In the genomic region with DNA sequence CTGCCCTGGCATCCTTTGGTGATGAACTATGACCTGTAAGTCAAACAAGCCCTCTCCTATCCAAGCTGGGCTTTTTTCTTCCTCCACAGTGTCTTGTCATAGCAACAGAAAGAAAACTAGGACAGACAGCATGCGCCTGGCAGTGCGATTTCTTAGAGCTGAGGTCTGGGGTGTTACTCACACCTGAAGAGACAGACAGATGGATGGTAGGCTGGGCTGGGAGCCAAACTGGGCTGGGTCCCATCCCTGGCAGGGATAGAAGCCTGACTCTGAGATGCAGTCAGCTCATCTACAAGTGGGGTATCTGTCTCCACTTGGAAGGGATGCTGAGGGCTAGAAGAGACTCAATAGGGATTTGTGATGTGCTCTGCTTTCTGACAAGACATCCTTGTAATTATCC, we compare ENCODE assay signal across 12 mouse cellular contexts. TPM values are rescaled to one million over a fixed set of nuclear protein-coding genes. Genes with fewer than 3 reads are reported as not detected.
DNase-seq lines count a peak whose midpoint lies in the region; ATAC-seq and TF ChIP-seq lines count a peak whose summit lies in the region.
"Had no signal": no experiment of that assay in that cellular context is flagged by ENCODE, and none has a peak within 500 bp of the region (broad histone marks: within the 10 kb centered on the region; RNA-seq: fewer than 3 reads in every experiment).

No protein-coding gene starts in this region.

- no peak overlapping the region for H3K4me3 ChIP-seq in forebrain, embryonic 14.5 days (ENCODE audit: low read depth, low read length)
- H3K4me3 ChIP-seq in forebrain, embryonic 12.5 days (replicated peaks) = no peak overlapping the region
- no peak overlapping the region for H3K4me3 ChIP-seq in cortical plate, adult 2 months (ENCODE audit: insufficient read depth, low read length)

- ATAC-seq in forebrain, embryonic 14.5 days = peak; percentile 48; the same call in 1 of the 2 replicates
- no peak for ATAC-seq in forebrain, embryonic 12.5 days (ENCODE audit: low FRiP score)
- no peak for ATAC-seq in erythroblast, adult 5-6 weeks (replicated peaks; ENCODE audit: low FRiP score, poor library complexity, severe bottlenecking)
- ATAC-seq: activated CD4-positive, CD25-positive, alpha-beta regulatory T cell, adult 4 months had no signal

- H3K36me3 ChIP-seq in forebrain, embryonic 14.5 days (ENCODE audit: control insufficient read depth, insufficient read depth, low read length) = no peaks in the 10 kb centered on the region
- no peaks in the 10 kb centered on the region for H3K36me3 ChIP-seq in forebrain, embryonic 12.5 days (replicated peaks)

- no peak overlapping the region for H3K27ac ChIP-seq in forebrain, embryonic 14.5 days (ENCODE audit: low read depth, low read length)
- H3K27ac ChIP-seq in forebrain, embryonic 12.5 days = no peak overlapping the region
- H3K27ac ChIP-seq in cortical plate, adult 2 months (ENCODE audit: insufficient read depth, low read length) = no peak overlapping the region

- WGBS in forebrain, embryonic 14.5 days = 84% methylated on average over 2 of the region's 2 CpGs
- WGBS in forebrain, embryonic 12.5 days = 90% methylated on average over 2 of the region's 2 CpGs

- H3K9me3 ChIP-seq in forebrain, embryonic 14.5 days (replicated peaks; ENCODE audit: control insufficient read depth, low read length) = no peaks in the 10 kb centered on the region
- no peaks in the 10 kb centered on the region for H3K9me3 ChIP-seq in forebrain, embryonic 12.5 days

- no peaks in the 10 kb centered on the region for H3K4me1 ChIP-seq in forebrain, embryonic 14.5 days (ENCODE audit: control insufficient read depth, insufficient read depth, low read length)
- H3K4me1 ChIP-seq in forebrain, embryonic 12.5 days = no peaks in the 10 kb centered on the region
- peaks cover 10% of the 10 kb centered on the region for H3K4me1 ChIP-seq in cortical plate, adult 2 months (ENCODE audit: control insufficient read depth, insufficient read depth, low read length)

- H3K4me2 ChIP-seq in forebrain, embryonic 14.5 days (ENCODE audit: low read length) = no peak overlapping the region
- no peak overlapping the region for H3K4me2 ChIP-seq in forebrain, embryonic 12.5 days

- DNase-seq in forebrain, embryonic 14.5 days (ENCODE audit: low spot score) = peak; percentile 44
- DNase-seq in brain, embryonic 14.5 days (ENCODE audit: low read depth) = peak; percentile 68
- DNase-seq in left cerebral cortex, postnatal 36 days (ENCODE audit: low spot score in 2 of 2) = peak; percentile 70 to 75
- DNase-seq in retina, embryonic 14.5 days (ENCODE audit: low spot score) = no peak
- DNase-seq in adipocyte (ENCODE audit: low spot score) = no peak
- DNase-seq: layer of hippocampus, postnatal 36 days had no signal

- no peak overlapping the region for H3K9ac ChIP-seq in forebrain, embryonic 14.5 days (ENCODE audit: low read length)
- H3K9ac ChIP-seq in forebrain, embryonic 12.5 days = no peak overlapping the region

- intact Hi-C loops in left cerebral cortex, postnatal 36 days (cut with DNase I) = loop anchor here (5.0 to 10.0 kb wide), 4 partner anchors 83 to 266 kb away; no protein-coding TSS in a partner anchor

- H3K27me3 ChIP-seq in forebrain, embryonic 14.5 days (replicated peaks; ENCODE audit: control insufficient read depth, insufficient read depth, low read length) = no peaks in the 10 kb centered on the region
- H3K27me3 ChIP-seq in forebrain, embryonic 12.5 days = no peaks in the 10 kb centered on the region

- TF ChIP-seq CTCF in brain, embryonic 14.5 days (IDR thresholded peaks at IDR 0.05; ENCODE audit: borderline replicate concordance, extremely low read depth, insufficient read depth, insufficient read length) = no peak
- TF ChIP-seq CTCF in cortical plate, adult 2 months (IDR thresholded peaks at IDR 0.05; ENCODE audit: extremely low read depth, insufficient read depth, low read length) = no peak

- no peak for TF ChIP-seq POLR2A in brain, embryonic 14.5 days (IDR thresholded peaks at IDR 0.05; ENCODE audit: borderline replicate concordance, extremely low read depth, insufficient read depth, insufficient read length, poor library complexity, severe bottlenecking)
- 0 out of 2 replicates have a peak, but pooled peaks have one; percentile 8 for TF ChIP-seq POLR2A in cortical plate, adult 2 months (IDR thresholded peaks at IDR 0.05; ENCODE audit: extremely low read depth, insufficient read depth, low read length)

RNA-seq across cellular contexts. Expression of gene Man2b2, which starts 8.6 kb away (rescaled TPM):
- polyA plus RNA-seq in forebrain, embryonic 14.5 days (2014; fragmentation: Nextera tagmentation; extraction: Ambion mirVana) = 5.7 and 7.4 TPM in 2 replicates
- polyA plus RNA-seq in forebrain, embryonic 12.5 days (2016; fragmentation: Nextera tagmentation; extraction: Ambion mirVana) = 9.5 and 9.9 TPM in 2 replicates
- 13.8 and 18.1 TPM in 2 replicates for polyA plus RNA-seq in brain, embryonic 14.5 days (2012; rRNA removed)
- polyA plus RNA-seq in cortical plate, adult 2 months (2012; rRNA removed) = 33.7 and 35.3 TPM in 2 replicates
- total RNA-seq in left cerebral cortex, postnatal 36 days (2021) = 10 to 100 TPM; 29.6 to 30.6 TPM
- 5.2 and 12.3 TPM in 2 replicates for total RNA-seq in erythroblast, adult 5-6 weeks (2015; ENCODE audit: low replicate concordance)
- 3.1 and 3.7 TPM in 2 replicates for total RNA-seq in erythroblast, adult 5-6 weeks (2017; ENCODE audit: low replicate concordance)

RNA-seq across cellular contexts. Expression of gene Ppp2r2c, which starts 29.3 kb away (rescaled TPM):
- polyA plus RNA-seq in forebrain, embryonic 14.5 days (2014; fragmentation: Nextera tagmentation; extraction: Ambion mirVana) = 17.1 and 23.4 TPM in 2 replicates
- polyA plus RNA-seq in forebrain, embryonic 12.5 days (2016; fragmentation: Nextera tagmentation; extraction: Ambion mirVana) = 3.8 and 4.8 TPM in 2 replicates
- polyA plus RNA-seq in brain, embryonic 14.5 days (2012; rRNA removed) = 49.0 and 66.7 TPM in 2 replicates
- 442 and 456 TPM in 2 replicates for polyA plus RNA-seq in cortical plate, adult 2 months (2012; rRNA removed)
- 100 to 1,000 TPM; 464 to 526 TPM for total RNA-seq in left cerebral cortex, postnatal 36 days (2021)
- total RNA-seq in erythroblast, adult 5-6 weeks (2015; ENCODE audit: low replicate concordance) = not detected in 2 replicates
- total RNA-seq in erythroblast, adult 5-6 weeks (2017; ENCODE audit: low replicate concordance) = 0.26 TPM in 1 of 2 replicates, not detected in the other
- total RNA-seq: megakaryocyte, adult 5-6 weeks had no signal
- polyA plus RNA-seq: activated CD4-positive, CD25-positive, alpha-beta regulatory T cell, adult 4 months; kidney, embryonic 14.5 days had no signal

RNA-seq across cellular contexts. Expression of gene Mrfap1, which starts 42.5 kb away (rescaled TPM):
- 394 and 418 TPM in 2 replicates for polyA plus RNA-seq in forebrain, embryonic 14.5 days (2014; fragmentation: Nextera tagmentation; extraction: Ambion mirVana)
- polyA plus RNA-seq in forebrain, embryonic 12.5 days (2016; fragmentation: Nextera tagmentation; extraction: Ambion mirVana) = 485 and 504 TPM in 2 replicates
- 169 and 202 TPM in 2 replicates for polyA plus RNA-seq in brain, embryonic 14.5 days (2012; rRNA removed)
- polyA plus RNA-seq in cortical plate, adult 2 months (2012; rRNA removed) = 302 and 325 TPM in 2 replicates
- 100 to 1,000 TPM; 404 to 446 TPM for total RNA-seq in left cerebral cortex, postnatal 36 days (2021)
- total RNA-seq in erythroblast, adult 5-6 weeks (2015; ENCODE audit: low replicate concordance) = 59.8 and 66.9 TPM in 2 replicates
- 68.3 and 88.4 TPM in 2 replicates for total RNA-seq in erythroblast, adult 5-6 weeks (2017; ENCODE audit: low replicate concordance)

Comparison
In these comparisons a context has a peak if more than half of its experiments do, and no peak if none do; other contexts are left out.
1. DNase-seq: peak in forebrain, embryonic 14.5 days (single experiment), brain, embryonic 14.5 days (single experiment) and left cerebral cortex, postnatal 36 days (2 of 2); none in retina, embryonic 14.5 days (single experiment) and adipocyte (single experiment).